Mouse (Mus musculus) heart, adult 2 months (tissue): Measurements from ENCODE around the gene Iffo2.

Source experiments
- CTCF ChIP-seq: fragments of 200-600 bp; IDR thresholded peaks from 2 replicates; pipeline ENCODE4 v1.8.1; 2022; ENCODE audit warnings: antibody characterized with exemption, mild to moderate bottlenecking, moderate library complexity
- EP300 ChIP-seq: fragments of 200-500 bp; IDR thresholded peaks from 2 replicates; pipeline ENCODE4 v1.6.1; 2011; ENCODE audit warnings: low read depth, low read length, control low read depth; ENCODE audit not compliant: insufficient read depth
- POLR2A ChIP-seq: fragments of 200-500 bp; IDR thresholded peaks from 2 replicates; pipeline ENCODE4 v1.6.1; 2011; ENCODE audit warnings: mild to moderate bottlenecking, low read depth, low read length, control low read depth; ENCODE audit not compliant: insufficient read depth

GRCm38 (mm10) chr4:139568361-139568760 lies 38.0 kb downstream of the Iffo2 start:
- TF ChIP-seq POLR2A (no peak), CTCF (no peak), EP300 (no peak)
